Mouse (Mus musculus) brown adipose tissue, adult 24 weeks (tissue): Measurements from ENCODE around the gene Plekhg4. TPM values are rescaled to one million over a fixed set of nuclear protein-coding genes. Genes with fewer than 3 reads are reported as not detected.

Experiments
- H3K27ac ChIP-seq: fragments of 200-500 bp; replicated peaks from 2 replicates; pipeline ENCODE4 v1.5.1; 2012; ENCODE audit warnings: low read depth, mild to moderate bottlenecking, low read length
- H3K4me1 ChIP-seq: fragments of 200-500 bp; 2 replicates; pipeline ENCODE4 v1.6.1; 2012; ENCODE audit warnings: low read length, mixed read lengths; ENCODE audit not compliant: control insufficient read depth, insufficient read depth, insufficient read length
- H3K4me3 ChIP-seq: fragments of 200-500 bp; 2 replicates; pipeline ENCODE4 v1.5.1; 2012; ENCODE audit warnings: low read depth, mild to moderate bottlenecking, low read length, moderate library complexity; ENCODE audit not compliant: insufficient read depth
- polyA plus RNA-seq: library from polyadenylated mRNA; stranded (reverse); fragments of >200 nt; gene quantifications from 2 replicates; pipeline ENCODE4 v1.2.4, GENCODE M21; 2012; ENCODE audit not compliant: missing spikeins, insufficient read depth, insufficient read length

Plekhg4 gene
- not detected in 2 replicates for polyA plus RNA-seq

- Histone ChIP-seq H3K27ac (no peak within 1 kb of the TSS), H3K4me1 (no peaks in the 10 kb centered on the region), H3K4me3 (no peak within 1 kb of the TSS)
Observed at GRCm38 (mm10) chr8:105373032-105373431, at the start of gene Plekhg4. Gene Plekhg4, plus strand, starts transcription at chr8:105373274.

GRCm38 (mm10) chr8:105325641-105326093 lies 47.4 kb upstream of the Plekhg4 start:
- Histone ChIP-seq H3K4me1 (peaks cover 7% of the 10 kb centered on the region; the same call in 1 of the 2 replicates), H3K4me3 (peak overlapping the region; percentile 77), H3K27ac (peak overlapping the region; percentile 74)

- H3K27ac ChIP-seq: peak within 1 kb of the TSS; percentile 75
- peaks cover 7% of the 10 kb centered on the region; the same call in 1 of the 2 replicates for H3K4me1 ChIP-seq
- H3K4me3 ChIP-seq: peak within 1 kb of the TSS; percentile 77
Observed at GRCm38 (mm10) chr8:105326141-105326672, 46.9 kb upstream of the Plekhg4 start, which contains the start of the genes Lrrc29 and Tmem208. Gene Lrrc29, minus strand, starts transcription at chr8:105326278. Gene Tmem208, plus strand, starts transcription at chr8:105326354.

GRCm38 (mm10) chr8:105326968-105327367 lies 46.1 kb upstream of the Plekhg4 start:
- H3K4me1 ChIP-seq: peaks cover 7% of the 10 kb centered on the region; the same call in 1 of the 2 replicates
- peak overlapping the region; percentile 76 for H3K4me3 ChIP-seq
- H3K27ac ChIP-seq: no peak overlapping the region

GRCm38 (mm10) chr8:105330325-105330724 lies 42.7 kb upstream of the Plekhg4 start:
- Histone ChIP-seq H3K4me1 (peaks cover 6% of the 10 kb centered on the region; the same call in 1 of the 2 replicates), H3K4me3 (no peak overlapping the region), H3K27ac (no peak overlapping the region)

GRCm38 (mm10) chr8:105331469-105331868 lies 41.6 kb upstream of the Plekhg4 start:
- Histone ChIP-seq H3K4me1 (0 out of 2 replicates have a peak, but pooled peaks cover 3% of the 10 kb centered on the region), H3K4me3 (no peak overlapping the region), H3K27ac (no peak overlapping the region)

GRCm38 (mm10) chr8:105331931-105332330 lies 41.1 kb upstream of the Plekhg4 start:
- H3K27ac ChIP-seq: no peak overlapping the region
- H3K4me1 ChIP-seq: 0 out of 2 replicates have a peak, but pooled peaks cover 3% of the 10 kb centered on the region
- H3K4me3 ChIP-seq: no peak overlapping the region

- H3K4me3 ChIP-seq: no peak overlapping the region
- 0 out of 2 replicates have a peak, but pooled peaks cover under 1% of the 10 kb centered on the region for H3K4me1 ChIP-seq
- H3K27ac ChIP-seq: no peak overlapping the region
Observed at GRCm38 (mm10) chr8:105332523-105332922, 40.6 kb upstream of the Plekhg4 start.

GRCm38 (mm10) chr8:105336373-105337130 lies 36.5 kb upstream of the Plekhg4 start:
- Histone ChIP-seq H3K27ac (no peak overlapping the region), H3K4me3 (no peak overlapping the region), H3K4me1 (peaks cover 21% of the 10 kb centered on the region)

- Histone ChIP-seq H3K4me1 (peaks cover 22% of the 10 kb centered on the region), H3K4me3 (no peak overlapping the region), H3K27ac (no peak overlapping the region)
Observed at GRCm38 (mm10) chr8:105338992-105339391, 34.1 kb upstream of the Plekhg4 start.

- peak overlapping the region; percentile 82 for H3K27ac ChIP-seq
- no peak overlapping the region for H3K4me3 ChIP-seq
- H3K4me1 ChIP-seq: peaks cover 32% of the 10 kb centered on the region
Observed at GRCm38 (mm10) chr8:105339886-105340635, 33.0 kb upstream of the Plekhg4 start.

GRCm38 (mm10) chr8:105341399-105341798 lies 31.7 kb upstream of the Plekhg4 start:
- Histone ChIP-seq H3K4me1 (peaks cover 38% of the 10 kb centered on the region), H3K27ac (0 out of 2 replicates have a peak overlapping the region, but pooled peaks have one; percentile 27), H3K4me3 (no peak overlapping the region)

GRCm38 (mm10) chr8:105342768-105343167 lies 30.3 kb upstream of the Plekhg4 start:
- H3K4me1 ChIP-seq: peaks cover 38% of the 10 kb centered on the region
- no peak overlapping the region for H3K27ac ChIP-seq
- no peak overlapping the region for H3K4me3 ChIP-seq

GRCm38 (mm10) chr8:105343791-105344574 lies 29.1 kb upstream of the Plekhg4 start:
- Histone ChIP-seq H3K4me1 (peaks cover 38% of the 10 kb centered on the region), H3K27ac (peak overlapping the region; percentile 79), H3K4me3 (peak overlapping the region; percentile 25)
